Mouse (Mus musculus) CH12.LX (cell line): ENCODE results near the gene Disp3. TPM values are rescaled to one million over a fixed set of nuclear protein-coding genes. Genes with fewer than 3 reads are reported as not detected.

Source experiments
- DNase-seq: peaks from one replicate; pipeline ENCODE4 v3.0.0-alpha.2; 2013; ENCODE audit errors: extremely low read depth
- H3K27ac ChIP-seq: 2 replicates; pipeline ENCODE4 v1.5.1; 2012; ENCODE audit warnings: low read depth, mild to moderate bottlenecking, control low read depth, moderate library complexity; ENCODE audit not compliant: insufficient read depth
- H3K27me3 ChIP-seq: replicated peaks from 2 replicates; pipeline ENCODE3; 2012; ENCODE audit warnings: inconsistent platforms
- H3K36me3 ChIP-seq, 2 experiments: replicated peaks in 1 of 2; 2 replicates each; pipeline versions ENCODE3 to v1.6.1; 2012; ENCODE audit warnings: inconsistent platforms in 1 of 2, low read length in 1 of 2, mild to moderate bottlenecking in 1 of 2, mixed read lengths in 1 of 2, moderate library complexity in 1 of 2; ENCODE audit not compliant: control insufficient read depth in 1 of 2, insufficient read depth in 1 of 2
- H3K4me1 ChIP-seq, 2 experiments: 2 replicates each; pipeline ENCODE4 v1.6.1; 2012; ENCODE audit warnings: inconsistent platforms in 1 of 2, moderate library complexity in 1 of 2; ENCODE audit not compliant: insufficient read depth in 2 of 2, control insufficient read depth in 1 of 2
- H3K4me2 ChIP-seq: 2 replicates; pipeline ENCODE4 v1.6.1; 2012; ENCODE audit warnings: low read depth, mild to moderate bottlenecking, control low read depth; ENCODE audit not compliant: poor library complexity, insufficient read depth, severe bottlenecking
- H3K4me3 ChIP-seq, 3 experiments: fragments of 150-350 bp in 1 of 3; sonication (generic) in 1 of 3; replicated peaks in 1 of 3; 2 replicates each; pipeline versions ENCODE3 to v1.5.1; 2011 to 2012; ENCODE audit warnings: low read depth in 2 of 3, low read length in 2 of 3, mild to moderate bottlenecking in 2 of 3, moderate library complexity in 2 of 3, control low read depth in 1 of 3, improper control_type of control experiment in 1 of 3, inconsistent platforms in 1 of 3, mixed read lengths in 1 of 3; ENCODE audit not compliant: poor library complexity in 1 of 3
- H3K79me2 ChIP-seq: replicated peaks from 2 replicates; pipeline ENCODE4 v1.6.1; 2012; ENCODE audit warnings: mild to moderate bottlenecking, moderate library complexity; ENCODE audit not compliant: control insufficient read depth, poor library complexity, insufficient read depth, severe bottlenecking; ENCODE audit errors: extremely low read depth
- H3K9ac ChIP-seq: 2 replicates; pipeline ENCODE4 v1.6.1; 2012; ENCODE audit warnings: low read depth, mild to moderate bottlenecking, control low read depth, moderate library complexity; ENCODE audit not compliant: insufficient read depth
- H3K9me3 ChIP-seq: replicated peaks from 2 replicates; pipeline ENCODE3; 2012; ENCODE audit warnings: low read length, inconsistent platforms, mixed read lengths
- BHLHE40 ChIP-seq: IDR thresholded peaks from 2 replicates; pipeline ENCODE4 v1.6.1; 2011; ENCODE audit warnings: mild to moderate bottlenecking, low read depth, low read length, improper control_type of control experiment
- E2F4 ChIP-seq: IDR thresholded peaks from 2 replicates; pipeline ENCODE4 v1.6.1; 2011; ENCODE audit warnings: low read depth, low read length, improper control_type of control experiment; ENCODE audit not compliant: insufficient replicate concordance
- ETS1 ChIP-seq: conservative IDR thresholded peaks from 2 replicates; pipeline ENCODE4 v1.6.1; 2012; ENCODE audit warnings: low read depth, mild to moderate bottlenecking, inconsistent platforms, low read length, improper control_type of control experiment, moderate library complexity
- GABPA ChIP-seq: IDR thresholded peaks from 2 replicates; pipeline ENCODE4 v1.6.1; 2012; ENCODE audit warnings: low read depth, low read length, improper control_type of control experiment, inconsistent platforms; ENCODE audit not compliant: insufficient replicate concordance
- HCFC1 ChIP-seq: IDR thresholded peaks from 2 replicates; pipeline ENCODE4 v1.6.1; 2012; ENCODE audit warnings: low read depth, mild to moderate bottlenecking, inconsistent platforms, low read length, improper control_type of control experiment
- IRF4 ChIP-seq: IDR thresholded peaks from 2 replicates; pipeline ENCODE4 v1.6.1; 2014; ENCODE audit warnings: low read depth, mild to moderate bottlenecking, inconsistent platforms, low read length, improper control_type of control experiment
- JUN ChIP-seq: IDR thresholded peaks from 2 replicates; pipeline ENCODE4 v1.6.1; 2011; ENCODE audit warnings: low read depth, mild to moderate bottlenecking, low read length, improper control_type of control experiment, moderate library complexity; ENCODE audit not compliant: insufficient read depth
- JUND ChIP-seq: conservative IDR thresholded peaks from 2 replicates; pipeline ENCODE4 v1.6.1; 2011; ENCODE audit warnings: low read depth, low read length, improper control_type of control experiment
- KAT2A ChIP-seq: IDR thresholded peaks from 2 replicates; pipeline ENCODE4 v1.6.1; 2012; ENCODE audit warnings: low read length, improper control_type of control experiment, inconsistent platforms; ENCODE audit not compliant: insufficient replicate concordance
- MAFK ChIP-seq: IDR thresholded peaks from 2 replicates; pipeline ENCODE4 v1.6.1; 2011; ENCODE audit warnings: low read length, improper control_type of control experiment; ENCODE audit not compliant: insufficient replicate concordance
- MAX ChIP-seq: IDR thresholded peaks from 2 replicates; pipeline ENCODE4 v1.6.1; 2011; ENCODE audit warnings: low read length, improper control_type of control experiment
- MEF2A ChIP-seq: IDR thresholded peaks from 2 replicates; pipeline ENCODE4 v1.6.1; 2014; ENCODE audit warnings: low read depth, mild to moderate bottlenecking, inconsistent platforms, low read length, improper control_type of control experiment, borderline replicate concordance
- POLR2A ChIP-seq: IDR thresholded peaks from 2 replicates; pipeline ENCODE4 v1.6.1; 2011; ENCODE audit warnings: low read depth, mild to moderate bottlenecking, improper control_type of control experiment, low read length
- POLR2AphosphoS2 ChIP-seq: IDR thresholded peaks from 2 replicates; pipeline ENCODE4 v1.6.1; 2011; ENCODE audit warnings: low read depth, low read length, improper control_type of control experiment
- RAD21 ChIP-seq: IDR thresholded peaks from 2 replicates; pipeline ENCODE4 v1.6.1; 2011; ENCODE audit warnings: low read depth, mild to moderate bottlenecking, low read length, improper control_type of control experiment, moderate library complexity
- SMC3 ChIP-seq: IDR thresholded peaks from 2 replicates; pipeline ENCODE4 v1.6.1; 2011; ENCODE audit warnings: low read depth, low read length, improper control_type of control experiment
- TBP ChIP-seq: conservative IDR thresholded peaks from 2 replicates; pipeline ENCODE4 v1.6.1; 2011; ENCODE audit warnings: low read depth, low read length, improper control_type of control experiment
- TCF12 ChIP-seq: IDR thresholded peaks from 2 replicates; pipeline ENCODE4 v1.6.1; 2014; ENCODE audit warnings: low read depth, mild to moderate bottlenecking, inconsistent platforms, low read length, improper control_type of control experiment
- UBTF ChIP-seq: IDR thresholded peaks from 2 replicates; pipeline ENCODE4 v1.6.1; 2012; ENCODE audit warnings: low read depth, mild to moderate bottlenecking, inconsistent platforms, low read length, improper control_type of control experiment, moderate library complexity
- USF1 ChIP-seq: IDR thresholded peaks from 2 replicates; pipeline ENCODE4 v1.6.1; 2014; ENCODE audit warnings: low read depth, mild to moderate bottlenecking, inconsistent platforms, low read length, improper control_type of control experiment
- ZMIZ1 ChIP-seq: IDR thresholded peaks from 2 replicates; pipeline ENCODE4 v1.6.1; 2012; ENCODE audit warnings: low read depth, mild to moderate bottlenecking, inconsistent platforms, low read length, improper control_type of control experiment
- ZNF384 ChIP-seq: IDR thresholded peaks from 2 replicates; pipeline ENCODE4 v1.6.1; 2012; ENCODE audit warnings: low read depth, low read length, improper control_type of control experiment, inconsistent platforms
- dilution Hi-C: fragments of 300-500 bp; cut with MboI; formaldehyde crosslinking; loops from 2 replicates; pipeline ENCODE4 v1.14.3; 2020; ENCODE audit warnings: low sequenced_read_pairs; ENCODE audit not compliant: extremely low pct_unique_long_range_greater_than_20kb, extremely low pct_ligation_motif_present
- in situ Hi-C: fragments of 300-500 bp; cut with MboI; formaldehyde crosslinking; loops from 3 replicates; pipeline ENCODE4 v1.14.3; 2019; ENCODE audit warnings: low sequenced_read_pairs, low pct_ligation_motif_present, low pct_unique_long_range_greater_than_20kb, mixed read lengths
- polyA plus RNA-seq: library from polyadenylated mRNA; unstranded; fragments of >175 nt; gene quantifications from 2 replicates; pipeline ENCODE4 v1.2.1, GENCODE M21; 2012; ENCODE audit warnings: low read depth; ENCODE audit not compliant: insufficient read length
- total RNA-seq, 2 experiments: library from RNA; depleted of rRNA; stranded (reverse); fragments of 300-350 nt in 1 of 2; fragments of >200 nt in 1 of 2; gene quantifications; 2 replicates each; pipeline ENCODE4 v1.2.3; 2012 to 2014

Gene Disp3
- total and polyA plus RNA-seq, 3 experiments, result not detected

- no peak overlapping the region for H3K9ac ChIP-seq
- H3K36me3 ChIP-seq, result no peaks in the 10 kb centered on the region
- in situ Hi-C loops, result no loop called here
- dilution Hi-C loops, result no loop called here
- no peak overlapping the region for H3K27ac ChIP-seq
- no peak for TF ChIP-seq IRF4
- TF ChIP-seq ZMIZ1, result no peak
- no peak for TF ChIP-seq ETS1
- TF ChIP-seq MEF2A, result no peak
- TF ChIP-seq GABPA, result no peak
- TF ChIP-seq HCFC1, result no peak
- TF ChIP-seq POLR2A, result no peak
- TF ChIP-seq RAD21, result no peak
- TF ChIP-seq JUND, result no peak
- no peak for TF ChIP-seq POLR2AphosphoS2
- no peak for TF ChIP-seq MAX
- TF ChIP-seq USF1, result no peak
- TF ChIP-seq JUN, result no peak
- TF ChIP-seq MAFK, result no peak
- no peak for TF ChIP-seq KAT2A
- TF ChIP-seq TBP, result no peak
- TF ChIP-seq SMC3, result no peak
- no peak for TF ChIP-seq TCF12
- TF ChIP-seq BHLHE40, result no peak
- TF ChIP-seq, all 38 proteins: peak for 0
- no peak overlapping the region for H3K4me3 ChIP-seq
- peaks cover 60% of the 10 kb centered on the region for H3K27me3 ChIP-seq
- no peak overlapping the region for H3K4me2 ChIP-seq
- no peaks in the 10 kb centered on the region for H3K79me2 ChIP-seq
- no peaks in the 10 kb centered on the region for H3K4me1 ChIP-seq
- no peak for DNase-seq
- peaks cover 19% of the 10 kb centered on the region for H3K9me3 ChIP-seq
These were observed 83.5 kb downstream of the Disp3 start for GRCm38 (mm10) chr4:148204061-148204872.

GRCm38 (mm10) chr4:148203557-148203956 lies 84.2 kb downstream of the Disp3 start:
- Histone ChIP-seq H3K9ac (no peak overlapping the region), H3K79me2 (no peaks in the 10 kb centered on the region), H3K4me3 (no peak overlapping the region), H3K27ac (no peak overlapping the region), H3K9me3 (peaks cover 19% of the 10 kb centered on the region), H3K27me3 (peaks cover 64% of the 10 kb centered on the region)
- in situ Hi-C loops, result no loop called here
- DNase-seq, result no peak
- no peak for TF ChIP-seq IRF4
- TF ChIP-seq JUN, result no peak
- no peak for TF ChIP-seq UBTF
- TF ChIP-seq ETS1, result no peak
- TF ChIP-seq ZMIZ1, result no peak
- TF ChIP-seq E2F4, result no peak
- no peak for TF ChIP-seq ZNF384
- TF ChIP-seq, all 38 proteins: peak for 0
- Histone ChIP-seq H3K36me3 (no peaks in the 10 kb centered on the region), H3K4me1 (no peaks in the 10 kb centered on the region), H3K4me2 (no peak overlapping the region)
- dilution Hi-C loops, result no loop called here
